Mouse (Mus musculus): ENCODE data around the gene Vps11.
"Not testable (repeated sequence)": the region's sequence is repeated elsewhere in the genome, so short reads cannot be mapped to it uniquely, and the experiment has no call there.

The Vps11 gene

DNA sequence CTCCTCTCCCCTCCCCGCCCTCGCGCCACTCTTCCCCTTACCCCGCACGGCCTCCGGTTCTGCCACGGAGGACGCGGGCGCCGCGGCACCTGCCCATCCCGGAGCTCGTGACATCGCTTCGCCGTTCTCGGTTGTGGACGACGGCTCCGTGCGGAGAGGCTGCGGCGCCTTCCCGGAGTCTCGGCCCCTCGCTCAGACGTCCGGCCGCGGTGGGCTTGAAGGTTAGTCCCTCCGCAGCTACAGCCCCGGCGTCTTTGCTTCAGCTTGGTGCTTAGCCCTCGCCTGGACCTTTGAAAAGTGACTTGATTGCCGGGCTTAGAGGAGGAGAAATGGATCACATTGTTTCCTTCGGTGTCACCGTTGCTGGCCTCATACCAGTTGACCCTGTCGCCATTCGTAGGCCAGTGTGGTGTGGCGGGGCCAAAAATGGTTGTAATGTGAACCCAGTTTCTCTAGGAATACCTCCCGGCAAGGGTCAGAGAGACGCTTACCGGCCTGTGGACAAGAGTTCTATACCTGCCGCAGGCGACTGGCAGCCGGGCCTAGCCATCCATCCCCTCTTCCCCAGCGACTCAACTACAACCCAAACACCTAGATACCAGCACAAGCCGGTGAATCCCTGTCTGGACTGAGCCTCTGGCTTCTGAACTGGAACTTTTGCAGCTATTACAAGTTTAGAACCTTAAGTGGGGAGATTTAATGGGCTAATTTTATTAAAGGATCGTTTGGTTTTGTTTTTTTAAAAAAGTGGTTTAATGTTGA is 26.0 kb downstream of the Vps11 start:
- peak; percentile 75 for DNase-seq (ENCODE audit: low spot score)

DNA sequence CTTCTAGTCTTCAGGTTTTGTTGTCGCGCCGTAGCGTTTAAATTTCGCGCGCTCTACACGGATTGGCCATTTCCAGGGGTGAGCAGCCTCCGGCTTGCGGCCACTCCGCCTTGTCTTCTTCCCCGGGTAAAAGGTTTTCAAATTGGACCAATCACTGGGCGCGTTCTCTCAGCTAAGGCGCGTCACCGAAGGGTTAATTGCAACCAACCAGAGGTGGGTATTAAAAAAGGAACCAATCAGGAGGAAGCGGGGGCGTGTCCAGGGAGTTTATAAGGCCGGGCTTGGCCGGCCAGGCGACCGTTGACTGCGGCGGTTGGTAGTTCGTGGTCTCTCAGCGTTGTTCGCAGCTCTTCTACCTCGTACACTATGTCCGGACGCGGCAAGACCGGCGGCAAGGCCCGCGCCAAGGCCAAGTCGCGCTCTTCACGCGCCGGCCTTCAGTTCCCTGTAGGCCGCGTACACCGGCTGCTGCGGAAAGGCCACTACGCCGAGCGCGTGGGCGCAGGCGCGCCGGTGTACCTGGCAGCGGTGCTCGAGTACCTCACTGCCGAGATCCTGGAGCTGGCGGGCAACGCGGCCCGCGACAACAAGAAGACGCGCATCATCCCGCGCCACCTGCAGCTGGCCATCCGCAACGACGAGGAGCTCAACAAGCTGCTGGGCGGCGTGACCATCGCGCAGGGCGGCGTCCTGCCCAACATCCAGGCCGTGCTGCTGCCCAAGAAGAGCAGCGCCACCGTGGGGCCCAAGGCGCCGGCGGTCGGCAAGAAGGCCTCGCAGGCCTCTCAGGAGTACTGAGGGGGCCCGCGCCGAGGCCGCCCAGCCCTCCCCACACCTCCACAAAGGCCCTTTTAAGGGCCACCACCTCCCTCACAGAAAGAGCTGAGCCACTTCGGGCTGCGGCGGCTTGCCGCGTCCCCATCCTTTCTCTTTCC is 26.8 kb downstream of the Vps11 start, which contains the start of gene H2afx:
H2afx (plus strand) TSS at position 299 of the 935 bp plus-strand sequence.
- DNase-seq (ENCODE audit: low spot score): peak; percentile 100

DNA sequence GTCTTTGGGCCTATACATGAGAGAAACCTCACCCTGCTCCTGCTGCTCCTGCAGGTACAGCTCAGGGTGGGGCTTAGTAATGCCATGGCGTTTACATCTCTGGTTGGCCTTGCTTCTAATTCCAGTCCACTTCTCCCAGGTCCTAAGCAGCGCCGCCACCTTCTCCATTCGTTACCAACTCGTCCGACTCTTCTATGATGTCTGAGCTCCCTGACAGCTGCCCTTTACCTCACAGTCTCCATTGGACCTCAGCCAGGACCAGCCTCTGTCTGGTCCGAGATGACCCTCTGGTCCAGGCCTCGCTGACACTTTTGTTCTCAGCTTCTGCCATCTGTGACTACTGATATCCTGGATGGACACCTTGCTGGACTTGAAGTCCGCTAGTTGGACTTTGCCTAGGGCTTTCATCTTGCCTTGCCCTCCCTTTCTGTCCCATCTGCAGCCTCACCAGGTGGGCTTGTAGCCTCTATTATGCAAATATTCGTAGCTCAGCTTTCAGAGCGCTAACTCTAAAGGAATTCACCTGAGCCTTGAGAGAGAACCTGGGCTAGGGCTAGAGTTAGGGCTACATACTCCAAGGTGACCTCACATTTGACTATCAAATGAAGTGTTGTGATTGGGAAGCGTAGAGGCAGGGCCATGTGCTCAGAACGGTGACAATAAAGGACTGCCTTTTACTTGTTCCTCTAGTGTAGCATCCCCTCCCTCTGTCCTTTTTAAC is 28.4 kb downstream of the Vps11 start:
- no peak for DNase-seq (ENCODE audit: low spot score)

GRCm38 (mm10) chr9:44330736-44331135 is 30.7 kb downstream of the Vps11 start:
- no peak for DNase-seq (ENCODE audit: low spot score)

DNA sequence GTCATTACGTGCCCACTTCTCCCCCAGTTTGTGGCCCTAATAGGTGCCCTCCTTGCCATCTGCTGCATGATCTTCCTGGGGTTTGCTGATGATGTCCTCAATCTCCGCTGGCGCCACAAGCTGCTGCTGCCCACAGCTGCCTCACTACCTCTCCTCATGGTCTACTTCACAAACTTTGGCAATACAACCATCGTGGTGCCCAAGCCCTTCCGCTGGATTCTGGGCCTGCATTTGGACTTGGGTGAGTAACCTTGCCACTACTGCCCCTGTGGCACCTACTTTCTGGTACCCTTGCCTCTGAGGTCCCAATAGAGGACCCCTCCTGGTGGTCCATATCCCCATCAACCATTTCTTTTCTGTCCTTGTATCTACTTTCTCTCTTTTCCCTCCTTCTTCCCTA is 33.5 kb downstream of the Vps11 start:
- no peak for DNase-seq (ENCODE audit: low spot score)

DNA sequence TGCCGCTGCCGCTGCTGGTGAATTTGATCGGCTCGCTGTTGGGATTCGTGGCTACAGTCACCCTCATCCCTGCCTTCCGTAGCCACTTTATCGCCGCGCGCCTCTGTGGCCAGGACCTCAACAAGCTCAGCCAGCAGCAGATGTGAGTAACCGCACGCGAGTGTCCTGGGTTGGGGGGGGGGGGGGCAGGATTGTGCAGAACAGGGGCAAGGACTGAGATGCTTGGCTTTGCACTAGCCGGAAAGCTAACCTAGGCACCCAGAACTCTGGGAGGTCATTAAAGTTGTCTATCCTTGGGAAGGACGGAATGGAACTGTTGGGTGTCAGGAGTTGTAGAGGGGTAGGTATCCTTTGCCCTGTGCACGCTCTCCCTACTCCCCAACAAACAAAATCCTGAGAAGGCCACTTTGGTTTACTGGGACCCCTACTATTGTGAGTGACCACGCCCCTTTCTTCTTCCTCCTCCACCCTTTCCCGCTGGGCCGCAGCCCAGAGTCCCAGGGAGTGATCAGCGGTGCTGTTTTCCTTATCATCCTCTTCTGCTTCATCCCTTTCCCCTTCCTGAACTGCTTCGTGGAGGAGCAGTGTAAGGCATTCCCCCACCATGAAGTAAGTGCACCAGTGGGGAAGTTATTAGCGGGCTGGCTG is 34.3 kb downstream of the Vps11 start:
- no peak for DNase-seq (ENCODE audit: low spot score)

DNA sequence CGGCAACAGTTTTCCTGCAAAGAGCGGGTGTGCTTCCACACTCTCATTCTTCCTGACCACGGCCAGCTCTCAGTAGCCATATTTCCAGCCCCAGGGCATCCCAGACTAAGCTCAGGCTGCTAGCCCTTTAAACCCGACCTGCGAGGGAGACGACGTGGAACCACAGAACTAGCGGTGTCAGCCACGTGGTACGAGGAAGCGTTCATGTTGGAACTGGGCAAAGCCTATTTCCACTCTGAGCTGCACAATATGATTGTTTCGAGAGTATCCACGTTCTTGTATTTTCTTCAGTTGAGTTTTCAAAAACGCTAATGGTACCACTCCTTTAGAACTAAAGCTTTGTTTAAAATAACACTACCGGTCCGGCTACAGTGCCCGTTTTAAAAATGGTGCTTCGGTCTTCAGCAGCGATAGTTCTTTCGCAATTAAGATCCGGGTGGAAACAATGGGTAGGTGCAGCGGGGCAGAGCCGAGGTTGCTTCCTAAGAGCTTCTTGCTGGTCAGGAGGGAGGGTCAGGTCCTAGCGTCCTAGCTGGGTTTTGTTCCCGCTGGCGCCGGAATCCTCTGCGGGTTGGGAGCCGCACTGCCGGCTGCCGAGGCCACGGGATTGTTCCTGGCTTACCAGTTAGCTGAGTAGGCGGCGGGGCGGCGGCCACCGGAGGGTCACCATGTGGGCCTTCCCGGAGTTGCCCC is 35.0 kb downstream of the Vps11 start:
- DNase-seq (ENCODE audit: low spot score): peak; percentile 75

DNA sequence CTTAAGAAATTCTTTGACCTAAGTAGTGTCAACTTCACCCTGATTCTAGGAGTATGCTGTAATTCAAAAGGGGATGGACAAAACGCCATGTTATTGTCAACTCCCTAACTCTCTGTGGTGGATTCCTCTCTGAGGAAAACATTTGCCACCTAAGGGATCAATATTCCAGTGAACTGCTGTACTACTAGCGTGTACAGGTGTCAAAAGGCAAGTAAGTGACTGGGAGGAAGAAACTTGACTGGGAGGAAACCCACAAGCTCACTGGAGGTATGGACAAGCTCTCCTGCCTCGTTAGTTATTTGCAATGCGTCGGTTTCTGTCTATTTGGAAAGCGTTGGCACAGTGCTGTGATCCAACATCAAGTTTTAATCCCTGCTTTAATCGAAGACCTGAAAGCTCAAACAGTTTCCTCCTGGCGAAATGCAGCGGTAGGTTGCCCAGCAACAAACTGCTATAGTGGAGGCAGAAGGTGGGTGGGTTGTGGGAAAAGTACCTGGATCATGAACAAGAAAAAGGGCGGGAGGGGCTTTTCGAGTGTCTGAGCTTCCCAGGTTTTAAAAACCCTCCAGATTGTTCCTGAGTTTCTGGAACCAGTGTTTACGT is 35.6 kb downstream of the Vps11 start, which contains the start of gene Dpagt1:
Dpagt1 (plus strand) TSS at position 252 of the 603 bp plus-strand sequence.
- DNase-seq (ENCODE audit: low spot score): no peak

DNA sequence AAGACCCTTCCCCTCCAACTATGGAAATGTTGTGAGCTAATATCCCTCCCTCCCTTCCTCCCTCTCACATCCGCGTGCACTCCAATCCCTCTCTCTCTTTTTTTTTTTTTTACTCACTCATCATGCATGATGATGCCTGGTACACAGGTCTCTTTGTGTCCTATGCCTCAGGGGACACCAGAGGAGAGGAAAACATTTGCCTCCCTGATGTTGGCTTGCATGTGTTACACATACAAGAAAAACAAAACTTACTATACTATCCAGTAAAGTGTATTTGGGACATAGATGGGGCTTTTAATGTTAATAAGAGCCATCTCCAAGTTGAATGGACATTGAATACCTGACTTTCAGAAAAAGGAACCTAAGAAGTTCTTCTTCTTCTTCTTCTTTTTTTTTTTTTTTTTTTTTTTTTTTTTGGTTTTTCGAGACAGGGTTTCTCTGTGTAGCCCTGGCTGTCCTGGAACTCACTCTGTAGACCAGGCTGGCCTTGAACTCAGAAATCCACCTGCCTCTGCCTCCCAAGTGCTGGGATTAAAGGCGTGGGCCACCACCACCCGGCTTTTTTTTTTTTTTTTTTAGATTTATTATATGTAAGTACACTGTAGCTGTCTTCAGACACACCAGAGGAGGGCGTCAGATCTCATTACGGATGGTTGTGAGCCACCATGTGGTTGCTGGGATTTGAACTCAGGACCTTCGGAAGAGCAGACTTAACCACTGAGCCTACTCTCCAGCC is 36.3 kb downstream of the Vps11 start:
- DNase-seq (ENCODE audit: low spot score): not testable (repeated sequence)

GRCm38 (mm10) chr9:44324147-44324546 is 37.3 kb downstream of the Vps11 start:
- DNase-seq (ENCODE audit: low spot score): no peak

GRCm38 (mm10) chr9:44323656-44324055 is 37.8 kb downstream of the Vps11 start:
- DNase-seq (ENCODE audit: low spot score): not testable (repeated sequence)

- DNase-seq (ENCODE audit: low spot score): no peak
Measured at GRCm38 (mm10) chr9:44320799-44321133, 40.7 kb downstream of the Vps11 start.

GRCm38 (mm10) chr9:44319887-44320798 is 41.3 kb downstream of the Vps11 start, which contains the start of gene C2cd2l:
C2cd2l (minus strand) TSS chr9:44320285.
- DNase-seq (ENCODE audit: low spot score): peak; percentile 95

DNA sequence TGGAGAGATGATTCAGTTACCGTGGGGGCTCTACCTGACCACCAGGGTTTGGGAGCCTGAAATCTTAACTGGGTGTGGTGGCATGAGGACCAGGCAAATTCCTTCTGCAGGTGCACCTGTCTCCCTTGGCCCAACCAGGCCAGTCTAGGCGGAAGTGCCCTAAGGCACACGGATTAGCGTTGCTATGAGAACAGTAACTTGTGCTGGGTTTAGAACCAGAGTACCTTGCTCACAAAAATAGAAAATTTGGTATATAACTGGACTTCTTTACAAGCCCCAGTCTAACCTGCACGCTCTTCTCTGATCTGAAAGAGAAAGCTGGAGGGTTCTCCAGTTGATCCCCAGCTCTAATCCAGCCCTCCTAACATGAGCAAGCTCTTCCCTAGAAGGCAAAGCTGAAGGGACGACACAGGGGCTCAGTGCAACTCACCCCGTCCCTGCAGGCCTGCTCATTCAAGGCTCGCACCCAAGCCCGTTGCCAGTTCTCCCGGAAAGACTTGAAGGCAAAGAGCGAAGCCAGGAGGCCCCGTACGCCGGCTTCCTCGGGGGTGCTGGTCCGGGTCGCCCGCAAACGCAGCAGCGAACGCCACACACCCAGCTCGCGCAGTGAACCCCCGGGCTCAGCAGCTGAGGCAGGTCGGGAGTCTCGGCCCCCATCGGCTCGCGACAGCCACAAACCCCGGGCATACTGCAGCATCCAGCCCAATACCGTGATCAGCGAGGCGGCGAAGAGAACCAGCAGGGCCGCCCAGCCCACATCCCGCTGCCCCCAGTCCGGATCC is 42.2 kb downstream of the Vps11 start:
- DNase-seq (ENCODE audit: low spot score): no peak

DNA sequence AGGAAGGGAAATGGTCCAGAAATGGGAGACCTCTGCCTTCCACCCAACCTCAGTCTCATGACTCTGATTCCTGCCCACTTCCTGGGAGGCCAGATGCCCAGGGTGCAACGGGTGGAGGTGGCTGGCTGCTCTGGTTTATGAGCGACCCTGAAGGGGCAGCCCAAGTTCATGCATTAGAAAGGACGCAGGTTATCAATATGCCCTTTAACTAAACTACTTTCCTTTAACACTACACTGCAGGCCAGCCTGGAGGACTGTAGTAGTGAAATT is 42.7 kb downstream of the Vps11 start:
- DNase-seq (ENCODE audit: low spot score): no peak

DNA sequence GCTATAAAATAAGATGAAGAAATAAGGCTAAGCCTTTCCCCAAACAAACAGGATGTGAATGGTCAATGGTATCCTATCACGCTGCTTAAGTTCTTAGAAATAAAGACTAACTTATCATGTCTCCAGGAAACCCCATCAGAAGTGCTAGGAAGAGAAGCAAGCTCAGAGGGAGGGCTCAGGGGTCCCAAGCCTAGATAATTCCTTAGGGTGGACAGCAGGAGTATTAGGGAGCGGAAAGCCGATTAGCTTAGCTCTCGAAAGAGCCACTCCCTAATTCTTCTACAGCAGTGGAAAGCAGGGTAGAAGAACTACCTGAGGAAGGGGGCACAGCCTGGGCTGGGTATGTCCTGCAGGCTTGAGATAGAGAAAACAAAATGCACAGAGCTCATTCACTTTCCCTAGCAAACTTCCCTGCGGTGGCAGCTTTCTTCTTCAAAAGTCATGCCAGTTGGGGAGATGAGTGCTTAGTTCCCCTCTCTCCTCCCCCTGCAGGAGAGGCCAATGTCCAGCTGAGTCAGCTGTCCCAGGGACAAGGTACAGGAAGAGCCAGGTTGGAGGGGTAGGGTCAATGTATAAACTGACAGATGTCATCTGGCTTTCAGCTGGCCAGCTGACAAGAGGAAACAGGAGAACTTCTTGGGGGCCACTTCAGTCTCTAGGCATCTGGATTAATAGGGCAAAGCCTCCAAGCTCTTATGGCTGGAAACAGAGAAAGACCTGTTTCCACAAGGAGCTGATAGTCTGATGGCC is 43.2 kb downstream of the Vps11 start:
- no peak for DNase-seq (ENCODE audit: low spot score)

- DNase-seq (ENCODE audit: low spot score): no peak
Measured at GRCm38 (mm10) chr9:44317452-44317851, 44.0 kb downstream of the Vps11 start.

DNA sequence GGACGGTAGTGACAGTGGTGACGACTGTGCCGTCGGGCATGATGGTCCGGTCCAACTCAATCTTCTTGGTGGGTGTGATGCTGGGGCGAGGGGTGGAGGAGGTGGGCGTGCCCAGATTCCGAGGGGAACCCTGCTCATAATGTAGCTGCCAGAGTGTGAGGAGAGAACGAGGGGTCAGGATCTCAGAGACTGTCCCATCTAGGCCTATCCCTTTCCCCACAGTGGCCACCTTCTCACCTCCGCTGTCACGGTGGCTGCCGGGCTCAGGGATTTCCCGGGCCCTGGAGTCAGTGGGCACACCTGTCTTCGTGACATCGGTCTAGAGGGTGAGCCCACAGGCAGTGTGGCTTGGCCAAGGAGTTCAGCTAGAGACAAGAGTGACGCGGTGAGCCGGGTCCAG is 46.6 kb downstream of the Vps11 start:
- no peak for DNase-seq (ENCODE audit: low spot score)
